Mouse (Mus musculus) v-Abl transformed pro-B cells (cell line): ENCODE data around the gene Lbx2.

Experiments
- in situ Hi-C, 2 experiments: fragments of 400-800 bp; cut with MboI; formaldehyde crosslinking; loops; one replicate each; pipeline ENCODE4 v1.15.1; 2025; ENCODE audit not compliant: unreplicated experiment in 2 of 2

Lbx2 gene

GRCm38 (mm10) chr6:83070311-83071219 lies 15.6 kb upstream of the Lbx2 start:
- in situ Hi-C loops, result no loop called here

GRCm38 (mm10) chr6:83071220-83071619 lies 14.9 kb upstream of the Lbx2 start:
- in situ Hi-C loops, result no loop called here

- in situ Hi-C loops, result loop anchor here in 1 of 2 experiments (5.0 to 25.0 kb wide), 2 partner anchors 78 to 1113 kb away; partner anchors contain the start of gene Mrpl19
Measured at GRCm38 (mm10) chr6:83074979-83075378, 11.2 kb upstream of the Lbx2 start.

GRCm38 (mm10) chr6:83077630-83078323 lies 8.4 kb upstream of the Lbx2 start, which contains the start of gene Pcgf1:
TSS of gene Pcgf1 (plus strand) at chr6:83077869.
- in situ Hi-C loops, result loop anchor here in 1 of 2 experiments (5.0 to 25.0 kb wide), 2 partner anchors 80 to 1115 kb away; partner anchors contain the start of gene Mrpl19

GRCm38 (mm10) chr6:83078324-83078858 lies 7.8 kb upstream of the Lbx2 start:
- in situ Hi-C loops, result loop anchor here in 1 of 2 experiments (5.0 to 25.0 kb wide), 2 partner anchors 81 to 1116 kb away; partner anchors contain the start of gene Mrpl19

- in situ Hi-C loops, result loop anchor here in 1 of 2 experiments (25.0 kb wide), 1 partner anchor 1118 kb away; the partner anchor contains the start of gene Mrpl19
Measured at GRCm38 (mm10) chr6:83080210-83080609, 6.0 kb upstream of the Lbx2 start.

- in situ Hi-C loops, result loop anchor here in 1 of 2 experiments (25.0 kb wide), 1 partner anchor 1121 kb away; the partner anchor contains the start of gene Mrpl19
Measured at GRCm38 (mm10) chr6:83083497-83083896, 2.7 kb upstream of the Lbx2 start.

GRCm38 (mm10) chr6:83084477-83084876 lies 1.7 kb upstream of the Lbx2 start:
- in situ Hi-C loops, result loop anchor here in 1 of 2 experiments (25.0 kb wide), 1 partner anchor 1122 kb away; the partner anchor contains the start of gene Mrpl19

- in situ Hi-C loops, result loop anchor here in 1 of 2 experiments (25.0 kb wide), 1 partner anchor 1125 kb away; the partner anchor contains the start of gene Mrpl19
Measured at GRCm38 (mm10) chr6:83087205-83087925, 1.2 kb downstream of the Lbx2 start.

GRCm38 (mm10) chr6:83087926-83088260 lies 1.7 kb downstream of the Lbx2 start:
- in situ Hi-C loops, result loop anchor here in 1 of 2 experiments (25.0 kb wide), 1 partner anchor 1126 kb away; the partner anchor contains the start of gene Mrpl19

GRCm38 (mm10) chr6:83092416-83093127 lies 6.4 kb downstream of the Lbx2 start:
- in situ Hi-C loops, result loop anchor here in 1 of 2 experiments (25.0 kb wide), 1 partner anchor 1130 kb away; the partner anchor contains the start of gene Mrpl19

- in situ Hi-C loops, result loop anchor here in 1 of 2 experiments (5.0 to 25.0 kb wide), 2 partner anchors 184 to 1134 kb away; partner anchors contain the start of gene Mrpl19
Measured at GRCm38 (mm10) chr6:83095968-83096367, 9.8 kb downstream of the Lbx2 start.

GRCm38 (mm10) chr6:83098411-83098810 lies 12.2 kb downstream of the Lbx2 start:
- in situ Hi-C loops, result loop anchor here in 1 of 2 experiments (5.0 to 25.0 kb wide), 2 partner anchors 186 to 1136 kb away; partner anchors contain the start of gene Mrpl19

GRCm38 (mm10) chr6:83101316-83101687 lies 15.1 kb downstream of the Lbx2 start, which contains the start of the genes Ccdc142 and Gm42688:
TSS of gene Ccdc142 (plus strand) at chr6:83101601.
TSS of gene Gm42688 (plus strand) at chr6:83101617.
- in situ Hi-C loops, result loop anchor here (5.0 to 10.0 kb wide), 6 partner anchors 53 to 403 kb away; partner anchors contain the start of genes 1700003E16Rik (in 1 of the 2), Dguok (in 1 of the 2), Mob1a (in 1 of the 2) and Mthfd2 (in 1 of the 2)

GRCm38 (mm10) chr6:83101688-83102556 lies 15.8 kb downstream of the Lbx2 start:
- in situ Hi-C loops, result loop anchor here (5.0 to 10.0 kb wide), 6 partner anchors 53 to 403 kb away; partner anchors contain the start of genes 1700003E16Rik (in 1 of the 2), Dguok (in 1 of the 2), Mob1a (in 1 of the 2) and Mthfd2 (in 1 of the 2)

- in situ Hi-C loops, result loop anchor here (5.0 to 10.0 kb wide), 6 partner anchors 52 to 402 kb away; partner anchors contain the start of genes 1700003E16Rik (in 1 of the 2), Dguok (in 1 of the 2), Mob1a (in 1 of the 2) and Mthfd2 (in 1 of the 2)
Measured at GRCm38 (mm10) chr6:83103130-83103650, 17.0 kb downstream of the Lbx2 start.

- in situ Hi-C loops, result loop anchor here (5.0 to 10.0 kb wide), 6 partner anchors 51 to 401 kb away; partner anchors contain the start of genes 1700003E16Rik (in 1 of the 2), Dguok (in 1 of the 2), Mob1a (in 1 of the 2) and Mthfd2 (in 1 of the 2)
Measured at GRCm38 (mm10) chr6:83104158-83104557, 18.0 kb downstream of the Lbx2 start.
